Mouse (Mus musculus) limb, embryonic 14.5 days (tissue): ENCODE results near the gene Usp25. TPM values are rescaled to one million over a fixed set of nuclear protein-coding genes. Genes with fewer than 3 reads are reported as not detected.

Source experiments
- ATAC-seq: fragments of 200-750 bp; cut with Nextera tagmentation; 2 replicates; pipeline ENCODE4 v1.8.0; 2017; ENCODE audit warnings: low read depth, moderate number of reproducible peaks, moderate TSS enrichment; ENCODE audit not compliant: low FRiP score
- DNase-seq: peaks from one replicate; pipeline ENCODE4 v3.0.0-alpha.2; 2015; ENCODE audit warnings: low spot score
- H3K27ac ChIP-seq: fragments of 300-500 bp; sonication (generic); replicated peaks from 2 replicates; pipeline ENCODE4 v1.5.1; 2014; ENCODE audit warnings: low read depth, mild to moderate bottlenecking, low read length, moderate library complexity, mixed read lengths
- H3K27me3 ChIP-seq: fragments of 300-500 bp; sonication (generic); 2 replicates; pipeline ENCODE4 v1.6.1; 2014; ENCODE audit warnings: low read length, mixed read lengths; ENCODE audit not compliant: control insufficient read depth, insufficient read depth
- H3K36me3 ChIP-seq: fragments of 300-500 bp; sonication (generic); 2 replicates; pipeline ENCODE4 v1.6.1; 2014; ENCODE audit warnings: mild to moderate bottlenecking, low read length, moderate library complexity, mixed read lengths; ENCODE audit not compliant: control insufficient read depth, insufficient read depth
- H3K4me1 ChIP-seq: fragments of 300-500 bp; sonication (generic); 2 replicates; pipeline ENCODE4 v1.6.1; 2014; ENCODE audit warnings: antibody characterized with exemption, low read length, mixed read lengths; ENCODE audit not compliant: control insufficient read depth, insufficient read depth
- H3K4me2 ChIP-seq: fragments of 300-500 bp; sonication (generic); replicated peaks from 2 replicates; pipeline ENCODE4 v1.6.1; 2014; ENCODE audit warnings: low read depth, mild to moderate bottlenecking, low read length, moderate library complexity; ENCODE audit not compliant: severe bottlenecking
- H3K4me3 ChIP-seq: fragments of 300-500 bp; sonication (generic); replicated peaks from 2 replicates; pipeline ENCODE4 v1.5.1; 2014; ENCODE audit warnings: low read length
- H3K9ac ChIP-seq: fragments of 300-500 bp; sonication (generic); 2 replicates; pipeline ENCODE4 v1.6.1; 2014; ENCODE audit warnings: mild to moderate bottlenecking, low read depth, low read length, moderate library complexity; ENCODE audit not compliant: severe bottlenecking
- H3K9me3 ChIP-seq: fragments of 300-500 bp; sonication (generic); 2 replicates; pipeline ENCODE4 v1.6.1; 2016; ENCODE audit warnings: low read length; ENCODE audit not compliant: control insufficient read depth
- POLR2A ChIP-seq: fragments of 200-500 bp; IDR thresholded peaks from 2 replicates; pipeline ENCODE4 v1.8.0; 2012; ENCODE audit warnings: inconsistent platforms, mild to moderate bottlenecking, moderate library complexity, borderline replicate concordance; ENCODE audit not compliant: insufficient read depth, insufficient read length; ENCODE audit errors: extremely low read depth
- WGBS: fragments of 180-500 bp; shearing (Covaris S2); extraction: QIAGEN DNeasy Blood & Tissue Kit; methylation state at CpG from one replicate; pipeline ENCODE4 v1.1.7; 2014; 5-methylcytosine and 5-hydroxymethylcytosine counted together
- polyA plus RNA-seq, 2 experiments: library from polyadenylated mRNA; depleted of rRNA in 1 of 2; stranded (reverse) in 1 of 2; unstranded in 1 of 2; fragments of >200 nt; fragmentation: Nextera tagmentation in 1 of 2; extraction: Ambion mirVana in 1 of 2; gene quantifications; 2 replicates each; pipeline versions ENCODE4 v1.2.1 to v1.2.3; 2012 to 2014

Usp25 gene
- polyA plus RNA-seq, 2 experiments, result 14.6 to 25.0 TPM

GRCm38 (mm10) chr16:77153216-77153715 is 139.8 kb downstream of the Usp25 start:
- Histone ChIP-seq H3K27ac (no peak overlapping the region), H3K4me2 (no peak overlapping the region), H3K9me3 (no peaks in the 10 kb centered on the region), H3K4me1 (0 out of 2 replicates have a peak, but pooled peaks cover 3% of the 10 kb centered on the region), H3K9ac (no peak overlapping the region), H3K27me3 (no peaks in the 10 kb centered on the region), H3K4me3 (no peak overlapping the region), H3K36me3 (no peaks in the 10 kb centered on the region)
- TF ChIP-seq POLR2A, result no peak
- 68% methylated on average over 1 of the region's 1 CpGs for WGBS
- no peak for ATAC-seq
- DNase-seq, result no peak

- Histone ChIP-seq H3K9me3 (no peaks in the 10 kb centered on the region), H3K4me1 (0 out of 2 replicates have a peak, but pooled peaks cover 3% of the 10 kb centered on the region), H3K4me2 (no peak overlapping the region), H3K27me3 (no peaks in the 10 kb centered on the region), H3K4me3 (no peak overlapping the region), H3K9ac (no peak overlapping the region), H3K36me3 (no peaks in the 10 kb centered on the region), H3K27ac (no peak overlapping the region)
- ATAC-seq (no peak), DNase-seq (no peak)
- WGBS, result 88% methylated on average over 2 of the region's 2 CpGs
- TF ChIP-seq POLR2A, result no peak
Observed at GRCm38 (mm10) chr16:77153815-77154214, 140.3 kb downstream of the Usp25 start.

- H3K4me1 ChIP-seq, result 0 out of 2 replicates have a peak, but pooled peaks cover 3% of the 10 kb centered on the region
- 81% methylated on average over 1 of the region's 1 CpGs for WGBS
- DNase-seq (no peak), ATAC-seq (no peak)
- H3K27ac ChIP-seq, result no peak overlapping the region
- no peak overlapping the region for H3K9ac ChIP-seq
- H3K36me3 ChIP-seq, result no peaks in the 10 kb centered on the region
- H3K27me3 ChIP-seq, result no peaks in the 10 kb centered on the region
- no peaks in the 10 kb centered on the region for H3K9me3 ChIP-seq
- TF ChIP-seq POLR2A, result no peak
- H3K4me3 ChIP-seq, result no peak overlapping the region
- H3K4me2 ChIP-seq, result no peak overlapping the region
Observed at GRCm38 (mm10) chr16:77154831-77155230, 141.3 kb downstream of the Usp25 start.
